Mouse (Mus musculus) urinary bladder, postnatal 36 days (tissue): ENCODE results near the gene Fbxl4.

Experiments
- DNase-seq, 2 experiments: peaks; one replicate each; pipeline ENCODE4 v3.0.0; 2022; ENCODE audit warnings: low spot score in 2 of 2, mixed read lengths in 1 of 2

Fbxl4 gene

DNA sequence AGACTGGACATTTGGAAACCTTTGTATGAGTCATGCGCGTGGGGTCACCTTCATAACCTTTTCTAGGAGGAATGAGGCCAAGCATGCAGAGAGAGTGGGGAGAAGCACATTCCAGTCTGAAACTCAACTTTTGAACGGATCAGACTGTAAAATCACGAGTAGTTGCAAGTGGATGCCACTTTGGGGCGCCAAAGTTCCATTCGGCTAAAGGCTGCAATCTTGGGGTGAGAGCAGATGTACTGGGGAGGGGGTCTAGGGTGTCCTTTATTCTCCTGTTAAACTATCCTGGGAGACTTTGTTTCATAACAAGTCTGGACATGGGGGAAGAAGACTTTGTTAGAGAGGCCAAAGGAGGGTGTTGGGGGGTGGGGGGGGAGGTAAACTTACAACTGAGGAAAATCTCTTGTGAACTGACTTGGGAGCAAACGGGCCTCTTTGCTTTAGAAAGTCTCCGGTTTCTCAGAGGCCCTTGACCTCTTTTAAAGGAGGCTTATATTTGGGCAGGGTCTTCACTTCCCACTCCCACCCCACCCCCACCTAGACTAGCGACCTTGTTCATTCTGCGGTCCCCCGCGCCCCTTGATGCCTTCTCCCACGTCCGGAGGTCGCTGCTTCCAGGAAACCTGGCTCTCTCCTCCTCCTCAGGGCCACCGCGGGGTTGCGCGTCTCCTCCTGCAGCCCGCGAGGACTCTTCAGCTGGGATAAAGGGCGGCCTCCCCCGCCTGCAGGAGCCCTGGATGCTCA lies 119.8 kb downstream of the Fbxl4 start:
- no peak for DNase-seq

DNA sequence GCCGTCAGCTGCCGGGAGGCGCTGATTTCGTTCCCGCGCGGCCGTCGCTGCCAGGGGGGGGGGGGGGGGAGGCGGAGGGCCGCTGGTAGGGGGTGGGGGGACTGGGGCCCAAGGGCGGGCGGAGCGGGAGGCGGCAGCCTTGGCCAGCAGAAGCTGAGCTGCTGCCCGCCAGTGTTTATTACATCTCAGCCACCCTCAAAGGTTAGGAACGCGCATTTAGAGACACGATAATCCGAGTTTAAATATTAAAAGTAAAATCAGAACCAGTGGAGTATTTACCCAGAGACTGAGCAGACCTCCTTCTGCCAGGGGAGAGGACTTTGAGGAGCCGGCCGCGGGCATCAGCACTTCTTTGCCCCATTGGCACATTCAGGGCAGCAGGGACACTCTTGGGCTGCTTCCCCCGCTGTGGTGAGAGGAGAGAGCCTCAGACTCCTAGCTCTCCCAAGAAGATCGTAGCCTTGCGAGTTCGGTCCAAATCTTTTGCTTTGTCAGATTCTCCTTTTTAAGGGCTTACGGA lies 120.4 kb downstream of the Fbxl4 start:
- DNase-seq, result no peak

DNA sequence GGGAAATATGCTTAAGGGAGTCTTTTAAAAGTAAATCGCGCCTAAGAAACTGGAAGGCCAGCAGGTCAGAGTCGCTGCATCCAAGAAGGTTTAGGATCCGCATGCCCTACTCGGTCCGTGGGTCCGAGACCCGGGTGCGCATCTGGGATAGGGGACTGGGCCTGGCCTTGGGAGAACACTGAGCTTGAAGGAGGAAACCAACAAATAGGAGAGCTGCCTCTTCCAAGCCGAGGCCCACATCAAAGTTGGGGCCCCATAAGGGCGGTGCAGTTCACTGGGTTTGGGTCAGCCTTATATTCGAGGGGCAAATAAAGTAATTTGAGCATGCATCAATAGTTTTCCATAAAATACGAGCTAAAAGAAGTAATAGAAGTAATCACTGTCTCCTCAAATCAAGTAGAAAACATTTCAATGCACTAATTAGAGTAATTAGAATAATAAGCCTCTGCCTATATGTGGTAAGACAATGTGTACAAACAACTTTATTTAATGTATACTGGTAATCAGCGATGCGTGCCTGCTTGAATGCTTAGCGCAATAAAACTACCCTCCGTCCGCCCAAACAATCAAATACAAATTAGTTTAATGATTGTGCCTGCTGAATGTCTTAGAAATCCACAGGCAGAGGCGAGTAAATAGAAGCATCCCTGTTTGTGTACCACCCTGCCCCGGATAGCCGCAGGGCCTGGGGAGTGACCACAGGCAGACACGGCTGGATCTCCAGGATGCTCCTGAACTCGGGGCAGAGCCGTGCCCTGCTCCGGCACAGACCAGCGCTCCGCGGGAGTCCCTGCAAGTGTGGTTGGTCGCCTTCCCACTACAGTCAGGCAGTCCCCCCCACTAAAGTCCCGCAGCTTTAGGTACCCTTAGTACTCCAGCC lies 121.4 kb downstream of the Fbxl4 start:
- DNase-seq, result no peak

DNA sequence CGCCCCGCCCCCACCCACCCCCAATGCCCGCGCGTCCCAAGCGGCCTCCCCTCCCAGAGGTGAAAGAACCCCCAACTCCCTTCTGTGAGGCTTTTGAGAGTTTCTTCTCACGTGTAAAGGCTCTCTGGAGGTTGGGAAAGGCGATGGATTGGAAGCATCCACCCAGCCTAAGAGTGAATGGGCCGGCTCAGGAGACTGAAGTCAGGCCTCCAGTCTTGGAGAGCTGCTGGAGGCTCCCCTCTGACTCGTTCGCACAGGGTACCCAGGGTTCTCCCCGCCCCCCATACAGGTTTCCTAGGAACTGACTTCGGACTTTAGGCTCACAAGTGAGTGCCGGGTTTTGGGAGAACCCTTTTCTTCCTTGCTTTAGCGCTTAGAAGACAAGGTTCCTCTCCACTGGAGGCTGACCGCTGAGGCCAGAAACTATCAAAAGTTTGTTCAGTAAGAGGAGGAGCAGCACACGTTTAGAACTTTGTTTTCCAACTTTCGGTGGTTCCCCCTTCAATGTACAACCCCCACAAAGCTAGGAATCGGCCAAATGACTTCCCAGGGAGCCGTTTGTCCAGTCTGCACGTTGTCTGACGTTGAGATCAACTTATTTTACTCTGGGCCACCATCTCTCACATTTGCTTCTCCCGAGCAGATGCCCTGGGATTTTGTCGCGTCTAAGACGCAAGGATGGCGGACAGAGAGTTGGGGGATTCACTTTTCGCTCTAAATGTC lies 122.2 kb downstream of the Fbxl4 start:
- no peak for DNase-seq

DNA sequence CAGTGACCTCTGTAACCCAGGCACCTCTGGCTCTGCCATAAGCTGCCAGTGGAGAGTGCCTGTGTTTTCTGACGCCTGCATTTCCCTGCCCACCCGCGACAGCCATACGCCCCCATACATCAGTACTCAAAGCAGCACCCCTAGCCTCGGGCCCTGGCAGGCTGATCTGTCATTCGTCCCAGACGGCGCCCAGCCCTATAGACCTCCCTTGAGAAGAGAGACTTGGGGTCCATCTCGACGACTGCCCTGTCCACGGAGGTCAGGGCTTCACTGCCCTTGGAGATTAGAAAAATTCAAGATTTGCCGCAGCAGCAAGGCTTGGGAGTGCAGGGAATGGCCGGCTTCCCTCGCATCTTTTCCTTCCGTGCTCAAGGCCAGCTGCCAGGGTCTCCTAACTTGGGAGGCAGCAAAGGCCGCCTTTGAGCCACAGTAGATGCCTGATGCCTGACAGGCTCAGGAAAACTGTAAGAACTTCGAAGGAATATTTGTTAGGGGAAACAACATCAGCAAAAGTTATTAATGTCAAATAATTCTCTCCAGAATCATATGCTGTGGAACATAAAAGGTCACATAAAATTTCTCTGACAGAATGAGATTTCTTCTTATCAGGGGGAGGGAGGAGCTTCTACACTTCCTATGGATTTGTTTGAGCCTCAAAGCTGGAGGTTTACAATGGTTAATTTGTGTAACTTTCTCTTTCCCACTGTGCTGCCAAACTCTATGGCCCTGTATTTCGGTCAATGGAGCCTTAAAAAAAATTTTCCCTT lies 122.9 kb downstream of the Fbxl4 start:
- DNase-seq, result no peak

DNA sequence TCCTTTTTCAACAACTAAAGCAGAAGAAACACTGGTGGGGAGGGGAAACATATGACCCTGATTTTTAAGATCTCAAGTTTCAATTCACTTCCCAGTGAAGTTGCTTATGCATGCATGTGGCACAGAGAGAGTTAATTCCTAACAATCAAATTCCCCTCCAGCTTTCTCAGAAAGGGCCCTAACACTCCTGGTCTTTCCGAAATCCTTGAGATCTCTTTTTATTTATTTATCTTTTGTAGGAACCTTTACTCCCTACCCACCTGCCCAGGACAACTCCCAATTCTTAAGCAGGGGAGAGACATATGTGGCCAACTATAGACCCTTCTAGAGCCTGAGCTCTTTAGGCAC lies 123.5 kb downstream of the Fbxl4 start:
- no peak for DNase-seq

DNA sequence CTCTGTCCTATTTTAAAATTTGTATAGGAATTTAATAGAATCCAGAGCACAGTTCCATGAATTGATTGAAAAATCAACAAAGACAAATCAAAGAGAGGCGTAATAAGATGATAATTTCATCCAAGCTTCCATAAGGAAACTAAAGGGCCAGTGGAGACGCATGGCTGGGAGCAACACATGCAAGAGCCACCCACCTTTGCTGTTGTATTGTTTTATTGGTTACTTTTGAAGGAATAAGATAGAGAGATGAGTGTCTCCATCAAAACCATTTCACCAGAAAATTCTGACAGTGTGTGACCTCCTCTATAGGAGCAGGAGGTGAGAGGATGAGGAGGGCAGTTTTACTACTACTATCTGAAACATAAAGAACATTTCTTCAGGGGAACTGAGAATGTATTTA lies 124.8 kb downstream of the Fbxl4 start:
- no peak for DNase-seq

DNA sequence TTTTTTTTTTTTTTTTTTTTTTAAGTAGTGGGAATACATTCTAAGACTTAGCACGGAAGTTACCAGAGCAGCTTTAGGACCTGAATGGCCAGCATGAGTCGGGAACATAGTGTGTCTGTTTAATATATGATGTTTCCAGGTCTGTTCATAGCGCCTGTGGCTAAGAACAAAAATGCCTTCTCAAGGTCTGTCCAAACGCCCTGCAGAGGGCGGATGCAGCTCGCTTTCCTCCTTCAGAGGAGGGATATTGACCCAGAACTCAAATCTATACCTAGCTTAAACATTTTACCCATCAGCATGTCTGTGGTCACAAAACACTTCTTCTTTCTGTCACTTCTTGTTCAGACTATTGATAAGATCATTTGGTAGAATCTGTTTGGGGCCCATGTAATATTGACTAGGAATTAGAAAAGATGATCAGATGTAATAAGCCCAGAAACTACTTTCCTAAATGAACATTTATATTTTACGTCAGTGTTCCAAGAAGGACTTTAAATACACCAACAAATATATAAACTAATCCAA lies 125.5 kb downstream of the Fbxl4 start:
- no peak for DNase-seq

DNA sequence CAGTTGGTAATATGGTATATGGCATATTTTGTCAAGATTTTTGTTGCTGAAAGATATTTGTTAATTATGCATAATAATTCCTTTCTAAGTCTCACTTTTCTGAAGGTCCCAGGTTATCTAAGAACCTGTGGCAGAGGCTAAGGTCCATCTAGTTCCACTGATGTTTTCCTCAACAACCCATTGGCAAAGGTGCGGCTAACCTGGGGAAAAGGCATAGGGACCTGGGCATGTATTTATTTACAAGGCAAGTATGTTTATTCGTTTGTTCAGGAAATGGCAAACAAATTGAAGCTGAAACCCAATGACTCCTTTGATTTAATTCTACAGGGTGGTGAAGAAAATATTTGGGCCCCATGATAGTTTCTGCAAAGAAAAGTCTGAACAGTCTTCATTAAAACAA lies 126.2 kb downstream of the Fbxl4 start:
- DNase-seq, result no peak
